Mouse (Mus musculus) embryonic facial prominence, embryonic 11.5 days (tissue): Measurements from ENCODE around the gene Dennd1b. TPM values are rescaled to one million over a fixed set of nuclear protein-coding genes. Genes with fewer than 3 reads are reported as not detected.

ENCODE experiments used
- ATAC-seq: fragments of 200-750 bp; cut with Nextera tagmentation; replicated peaks from 2 replicates; pipeline ENCODE4 v1.8.0; 2017; ENCODE audit warnings: low read depth; ENCODE audit not compliant: insufficient number of reproducible peaks, low FRiP score, low TSS enrichment
- DNase-seq: peaks from one replicate; pipeline ENCODE4 v3.0.0-alpha.2; 2015; ENCODE audit warnings: low spot score
- H3K27ac ChIP-seq: fragments of 300-500 bp; sonication (generic); replicated peaks from 2 replicates; pipeline ENCODE4 v1.5.1; 2014; ENCODE audit warnings: mild to moderate bottlenecking, low read depth, low read length, control low read depth
- H3K27me3 ChIP-seq: fragments of 300-500 bp; sonication (generic); 2 replicates; pipeline ENCODE4 v1.6.1; 2014; ENCODE audit warnings: mild to moderate bottlenecking, low read length, moderate library complexity, mixed read lengths; ENCODE audit not compliant: control insufficient read depth, insufficient read depth
- H3K36me3 ChIP-seq: fragments of 300-500 bp; sonication (generic); replicated peaks from 2 replicates; pipeline ENCODE4 v1.6.1; 2014; ENCODE audit warnings: low read depth, mild to moderate bottlenecking, low read length, moderate library complexity, mixed read lengths; ENCODE audit not compliant: control insufficient read depth, insufficient read depth
- H3K4me1 ChIP-seq: fragments of 300-500 bp; sonication (generic); 2 replicates; pipeline ENCODE4 v1.6.1; 2014; ENCODE audit warnings: low read length, mixed read lengths; ENCODE audit not compliant: control insufficient read depth, insufficient read depth
- H3K4me2 ChIP-seq: fragments of 300-500 bp; sonication (generic); 2 replicates; pipeline ENCODE4 v1.6.1; 2014; ENCODE audit warnings: low read depth, mild to moderate bottlenecking, control low read depth, low read length, moderate library complexity
- H3K4me3 ChIP-seq: fragments of 300-500 bp; sonication (generic); 2 replicates; pipeline ENCODE4 v1.5.1; 2014; ENCODE audit warnings: low read depth, low read length, control low read depth
- H3K9ac ChIP-seq: fragments of 300-500 bp; sonication (generic); replicated peaks from 2 replicates; pipeline ENCODE4 v1.6.1; 2014; ENCODE audit warnings: mild to moderate bottlenecking, control low read depth, low read length
- H3K9me3 ChIP-seq: fragments of 300-500 bp; sonication (generic); replicated peaks from 2 replicates; pipeline ENCODE4 v1.6.1; 2016; ENCODE audit warnings: mild to moderate bottlenecking, low read length, inconsistent platforms, mixed read lengths; ENCODE audit not compliant: control insufficient read depth
- WGBS: fragments of 180-500 bp; shearing (Covaris S2); extraction: QIAGEN DNeasy Blood & Tissue Kit; methylation state at CpG from one replicate; pipeline ENCODE4 v1.1.7; 2014; 5-methylcytosine and 5-hydroxymethylcytosine counted together
- polyA plus RNA-seq: library from polyadenylated mRNA; unstranded; fragments of >200 nt; fragmentation: Nextera tagmentation; extraction: Ambion mirVana; gene quantifications from 2 replicates; pipeline ENCODE4 v1.2.1, GENCODE M21; 2014

Dennd1b gene
- polyA plus RNA-seq, 1 experiment from 2014 or later, result 7.9 TPM

GRCm38 (mm10) chr1:139153493-139153892 lies 190.3 kb downstream of the Dennd1b start:
- no peak overlapping the region for H3K4me3 ChIP-seq
- no peaks in the 10 kb centered on the region for H3K9me3 ChIP-seq
- H3K4me2 ChIP-seq, result no peak overlapping the region
- no peak for ATAC-seq
- no peaks in the 10 kb centered on the region for H3K27me3 ChIP-seq
- DNase-seq, result no peak
- WGBS, result 57% methylated on average over 6 of the region's 6 CpGs
- H3K27ac ChIP-seq, result no peak overlapping the region
- H3K4me1 ChIP-seq, result no peaks in the 10 kb centered on the region
- H3K9ac ChIP-seq, result no peak overlapping the region
- no peaks in the 10 kb centered on the region for H3K36me3 ChIP-seq

- Histone ChIP-seq H3K9me3 (no peaks in the 10 kb centered on the region), H3K27me3 (no peaks in the 10 kb centered on the region), H3K4me3 (no peak overlapping the region), H3K4me1 (no peaks in the 10 kb centered on the region), H3K27ac (no peak overlapping the region), H3K36me3 (no peaks in the 10 kb centered on the region), H3K9ac (no peak overlapping the region), H3K4me2 (no peak overlapping the region)
- DNase-seq, result peak; percentile 69
- WGBS, result 25% methylated on average over 3 of the region's 3 CpGs
- no peak for ATAC-seq
Measured at GRCm38 (mm10) chr1:139156397-139156796, 193.2 kb downstream of the Dennd1b start.

- Histone ChIP-seq H3K9ac (no peak overlapping the region), H3K36me3 (no peaks in the 10 kb centered on the region), H3K4me3 (no peak overlapping the region), H3K4me1 (no peaks in the 10 kb centered on the region), H3K27ac (no peak overlapping the region), H3K9me3 (no peaks in the 10 kb centered on the region), H3K4me2 (no peak overlapping the region), H3K27me3 (no peaks in the 10 kb centered on the region)
- ATAC-seq, result 0 out of 2 replicates have a peak, but pooled peaks have one; percentile 29
- DNase-seq, result peak; percentile 37
- WGBS, result 58% methylated on average over 3 of the region's 3 CpGs
Measured at GRCm38 (mm10) chr1:139161619-139162018, 198.4 kb downstream of the Dennd1b start.

- Histone ChIP-seq H3K4me3 (no peak overlapping the region), H3K27ac (no peak overlapping the region), H3K27me3 (no peaks in the 10 kb centered on the region), H3K36me3 (no peaks in the 10 kb centered on the region), H3K4me2 (no peak overlapping the region), H3K4me1 (no peaks in the 10 kb centered on the region), H3K9ac (no peak overlapping the region), H3K9me3 (no peaks in the 10 kb centered on the region)
- ATAC-seq, result no peak
- DNase-seq, result peak; percentile 72
- 34% methylated on average over 5 of the region's 5 CpGs for WGBS
Measured at GRCm38 (mm10) chr1:139162814-139163213, 199.6 kb downstream of the Dennd1b start.

- Histone ChIP-seq H3K4me3 (no peak overlapping the region), H3K9me3 (no peaks in the 10 kb centered on the region), H3K4me1 (no peaks in the 10 kb centered on the region), H3K27me3 (no peaks in the 10 kb centered on the region), H3K36me3 (no peaks in the 10 kb centered on the region), H3K27ac (no peak overlapping the region), H3K4me2 (no peak overlapping the region), H3K9ac (no peak overlapping the region)
- ATAC-seq (no peak), DNase-seq (no peak)
- 86% methylated on average over 3 of the region's 3 CpGs for WGBS
Measured at GRCm38 (mm10) chr1:139174058-139174832, 211.0 kb downstream of the Dennd1b start.

DNA sequence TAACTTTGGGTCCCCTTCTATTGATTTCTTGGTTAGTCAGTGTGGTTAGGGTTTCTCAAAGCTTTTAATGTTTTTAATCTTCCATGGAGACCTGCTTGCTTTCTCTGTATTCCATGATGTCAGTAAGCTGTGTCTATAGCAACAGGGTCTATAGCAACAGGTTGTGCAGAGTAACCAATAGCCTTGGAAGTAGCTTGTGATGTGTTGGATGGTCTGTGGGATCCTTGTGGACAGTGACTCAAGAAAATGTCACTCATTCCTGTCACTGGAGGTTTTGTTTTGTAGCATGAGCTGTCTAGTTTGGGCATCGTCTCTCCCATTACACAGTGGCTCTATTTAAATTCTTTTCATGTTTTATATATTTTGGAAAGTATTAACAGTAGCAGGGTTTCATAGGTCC lies 216.5 kb downstream of the Dennd1b start:
- Histone ChIP-seq H3K4me1 (no peaks in the 10 kb centered on the region), H3K9ac (no peak overlapping the region), H3K4me2 (no peak overlapping the region), H3K9me3 (no peaks in the 10 kb centered on the region), H3K4me3 (no peak overlapping the region), H3K36me3 (no peaks in the 10 kb centered on the region), H3K27me3 (no peaks in the 10 kb centered on the region), H3K27ac (no peak overlapping the region)
- ATAC-seq (no peak), DNase-seq (no peak)
- WGBS, result 81% methylated on average over 1 of the region's 1 CpGs

DNA sequence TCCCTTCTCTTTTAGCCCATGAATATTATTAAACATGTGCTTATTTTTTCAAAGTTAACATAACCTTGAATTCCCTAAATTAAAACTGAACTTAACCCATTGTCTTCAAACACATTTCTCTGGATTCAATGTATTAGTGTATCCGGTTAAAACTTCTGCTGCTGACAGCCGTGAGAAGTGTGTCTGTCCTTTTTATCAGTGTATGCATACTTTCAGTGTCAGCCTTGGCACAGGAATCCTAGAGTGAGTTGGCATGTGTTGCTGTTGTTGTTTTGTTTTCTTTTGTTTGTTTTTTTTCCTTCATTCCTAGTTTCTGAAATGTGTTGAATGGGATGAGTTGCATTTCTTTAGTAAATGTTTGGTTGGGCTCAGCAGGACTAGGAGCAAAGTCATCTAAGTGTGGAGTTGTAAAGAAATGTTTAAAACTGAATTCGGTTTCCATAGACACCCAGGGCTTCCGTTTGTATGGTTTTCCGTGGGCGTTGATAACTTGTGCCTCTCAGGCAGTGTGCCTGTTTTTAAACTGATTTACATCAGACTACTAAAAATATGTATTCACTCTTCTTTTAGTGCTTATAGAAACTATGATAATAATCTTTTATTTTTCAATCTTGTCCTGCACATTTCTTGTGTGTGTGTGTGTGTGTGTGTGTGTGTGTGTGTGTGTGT lies 217.4 kb downstream of the Dennd1b start:
- Histone ChIP-seq H3K4me2 (no peak overlapping the region), H3K4me1 (no peaks in the 10 kb centered on the region), H3K36me3 (no peaks in the 10 kb centered on the region), H3K27ac (no peak overlapping the region), H3K27me3 (no peaks in the 10 kb centered on the region), H3K9ac (no peak overlapping the region), H3K4me3 (no peak overlapping the region), H3K9me3 (no peaks in the 10 kb centered on the region)
- WGBS, result 86% methylated on average over 6 of the region's 6 CpGs
- no peak for ATAC-seq
- DNase-seq, result no peak

- 40% methylated on average over 3 of the region's 3 CpGs for WGBS
- Histone ChIP-seq H3K4me3 (no peak overlapping the region), H3K9ac (no peak overlapping the region), H3K4me2 (no peak overlapping the region), H3K36me3 (no peaks in the 10 kb centered on the region), H3K27me3 (no peaks in the 10 kb centered on the region), H3K9me3 (no peaks in the 10 kb centered on the region), H3K27ac (no peak overlapping the region), H3K4me1 (no peaks in the 10 kb centered on the region; the same call in 1 of the 2 replicates)
- DNase-seq (peak; percentile 41), ATAC-seq (no peak)
Measured at GRCm38 (mm10) chr1:139192635-139193034, 229.4 kb downstream of the Dennd1b start.
